13 mouse cellular contexts compared by ENCODE assay signal in genomic region chr13:43222084-43222483, GRCm38 (mm10).
"Had no signal": no experiment of that assay in that cellular context is flagged by ENCODE, and none has a peak within 500 bp of the region (broad histone marks: within the 10 kb centered on the region; RNA-seq: fewer than 3 reads in every experiment).

No protein-coding gene starts in this region.

- H3K4me2 ChIP-seq: liver, embryonic 11.5 days; liver, embryonic 15.5 days; midbrain, embryonic 15.5 days; stomach, embryonic 15.5 days had no signal

- DNase-seq: kidney, postnatal 25 days; lung, adult 2 months; lung, postnatal 36 days; right cerebral cortex, postnatal 14 days; thymus, adult 2 months; thymus, postnatal 36 days had no signal

- ATAC-seq: midbrain, embryonic 15.5 days had no signal

- H3K9me3 ChIP-seq: limb, embryonic 10.5 days; liver, embryonic 15.5 days; midbrain, embryonic 10.5 days; midbrain, embryonic 15.5 days; stomach, embryonic 15.5 days had no signal

- H3K4me3 ChIP-seq: left cerebral cortex, adult 2 months; limb, embryonic 10.5 days; liver, embryonic 15.5 days; midbrain, embryonic 10.5 days; midbrain, embryonic 15.5 days; stomach, embryonic 15.5 days had no signal

- H3K36me3 ChIP-seq: limb, embryonic 10.5 days; liver, embryonic 15.5 days; midbrain, embryonic 10.5 days; midbrain, embryonic 15.5 days; stomach, embryonic 15.5 days had no signal

- H3K27me3 ChIP-seq: midbrain, embryonic 15.5 days; stomach, embryonic 15.5 days had no signal

- H3K27ac ChIP-seq: left cerebral cortex, adult 2 months; limb, embryonic 10.5 days; liver, embryonic 15.5 days; midbrain, embryonic 10.5 days; midbrain, embryonic 15.5 days; stomach, embryonic 15.5 days had no signal

- H3K9ac ChIP-seq: liver, embryonic 15.5 days; midbrain, embryonic 15.5 days; stomach, embryonic 15.5 days had no signal
